Mouse (Mus musculus) stomach, embryonic 15.5 days (tissue): Measurements from ENCODE around the gene B020011L13Rik. TPM values are rescaled to one million over a fixed set of nuclear protein-coding genes. Genes with fewer than 3 reads are reported as not detected.
"Not testable (repeated sequence)": the region's sequence is repeated elsewhere in the genome, so short reads cannot be mapped to it uniquely, and the experiment has no call there.

Source experiments
- ATAC-seq: fragments of 200-750 bp; cut with Nextera tagmentation; 2 replicates; pipeline ENCODE4 v1.8.0; 2017; ENCODE audit warnings: low read depth, moderate number of reproducible peaks, moderate TSS enrichment; ENCODE audit not compliant: insufficient read depth, low FRiP score
- H3K27ac ChIP-seq: fragments of 300-500 bp; sonication (generic); 2 replicates; pipeline ENCODE4 v1.5.1; 2015; ENCODE audit warnings: mild to moderate bottlenecking, inconsistent platforms
- H3K27me3 ChIP-seq: fragments of 300-500 bp; sonication (generic); replicated peaks from 2 replicates; pipeline ENCODE4 v1.6.1; 2015; ENCODE audit warnings: inconsistent platforms
- H3K36me3 ChIP-seq: fragments of 300-500 bp; sonication (generic); 2 replicates; pipeline ENCODE4 v1.6.1; 2015; ENCODE audit warnings: inconsistent platforms
- H3K4me1 ChIP-seq: fragments of 300-500 bp; sonication (generic); 2 replicates; pipeline ENCODE4 v1.6.1; 2015; ENCODE audit warnings: inconsistent platforms
- H3K4me2 ChIP-seq: fragments of 300-500 bp; sonication (generic); 2 replicates; pipeline ENCODE4 v1.6.1; 2015; ENCODE audit warnings: mild to moderate bottlenecking, inconsistent platforms
- H3K4me3 ChIP-seq: fragments of 300-500 bp; sonication (generic); replicated peaks from 2 replicates; pipeline ENCODE4 v1.5.1; 2015; ENCODE audit warnings: inconsistent platforms
- H3K9ac ChIP-seq: fragments of 300-500 bp; sonication (generic); 2 replicates; pipeline ENCODE4 v1.6.1; 2015; ENCODE audit warnings: inconsistent platforms
- H3K9me3 ChIP-seq: fragments of 300-500 bp; sonication (generic); 2 replicates; pipeline ENCODE4 v1.6.1; 2016; ENCODE audit warnings: inconsistent platforms
- WGBS: fragments of 180-500 bp; shearing (Covaris S2); methylation state at CpG from one replicate; pipeline ENCODE4 v1.1.7; 2015; 5-methylcytosine and 5-hydroxymethylcytosine counted together
- polyA plus RNA-seq: library from polyadenylated mRNA; unstranded; fragments of >200 nt; fragmentation: Nextera tagmentation; extraction: Ambion mirVana; gene quantifications from 2 replicates; pipeline ENCODE4 v1.2.1, GENCODE M21; 2015

The B020011L13Rik gene
- polyA plus RNA-seq: not detected in 2 replicates

DNA sequence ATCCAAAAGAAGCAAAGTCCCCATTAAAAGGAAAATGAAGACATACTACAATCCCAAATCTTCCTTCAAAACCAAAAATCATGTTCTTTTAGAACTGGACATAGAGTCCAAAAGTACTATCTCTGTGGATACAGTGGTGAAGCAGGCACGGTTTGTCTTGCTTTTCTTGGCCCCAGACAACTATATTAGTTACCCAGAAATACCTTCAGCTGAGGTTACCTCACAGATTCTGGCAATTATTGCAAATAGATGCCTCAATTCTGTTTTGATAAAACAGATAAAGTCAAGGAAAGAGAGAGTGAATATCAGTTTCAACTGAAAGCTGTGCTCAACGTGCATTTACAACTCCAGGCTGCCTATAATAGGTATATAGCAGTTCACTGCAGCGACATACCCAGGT is at the start of gene B020011L13Rik:
B020011L13Rik (plus strand) TSS at position 301 of the 400 bp plus-strand sequence.
- H3K9ac ChIP-seq, ATAC-seq: not testable (repeated sequence)
- WGBS: 59% methylated on average over 3 of the region's 3 CpGs

DNA sequence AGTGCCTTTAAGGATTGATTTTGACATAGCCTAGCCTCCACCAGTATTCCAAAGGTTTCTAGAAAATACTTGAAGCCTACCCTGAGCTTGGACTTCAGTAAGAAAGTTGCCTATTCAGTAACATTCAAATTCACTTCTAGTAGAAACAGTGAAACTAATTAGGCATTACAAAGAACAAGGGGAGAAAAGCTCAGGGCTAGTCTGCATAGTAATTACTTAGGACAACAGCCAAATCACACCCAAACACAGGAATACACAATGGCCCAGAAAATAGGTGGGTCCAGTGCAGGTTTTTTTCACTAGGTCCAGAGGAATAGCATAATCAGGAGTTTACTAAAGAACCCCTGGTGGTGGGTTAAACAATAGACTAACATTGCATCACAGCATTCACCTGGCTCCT is 35.3 kb downstream of the B020011L13Rik start:
- H3K4me1 ChIP-seq, H3K4me3 ChIP-seq, ATAC-seq, H3K4me2 ChIP-seq, H3K27me3 ChIP-seq, H3K27ac ChIP-seq, H3K36me3 ChIP-seq, H3K9me3 ChIP-seq, H3K9ac ChIP-seq: not testable (repeated sequence)

More for the DNA sequence above, at the start of gene B020011L13Rik:
- not testable (repeated sequence) for H3K36me3 ChIP-seq, H3K4me1 ChIP-seq, H3K27ac ChIP-seq, H3K4me2 ChIP-seq, H3K27me3 ChIP-seq, H3K4me3 ChIP-seq, H3K9me3 ChIP-seq

DNA sequence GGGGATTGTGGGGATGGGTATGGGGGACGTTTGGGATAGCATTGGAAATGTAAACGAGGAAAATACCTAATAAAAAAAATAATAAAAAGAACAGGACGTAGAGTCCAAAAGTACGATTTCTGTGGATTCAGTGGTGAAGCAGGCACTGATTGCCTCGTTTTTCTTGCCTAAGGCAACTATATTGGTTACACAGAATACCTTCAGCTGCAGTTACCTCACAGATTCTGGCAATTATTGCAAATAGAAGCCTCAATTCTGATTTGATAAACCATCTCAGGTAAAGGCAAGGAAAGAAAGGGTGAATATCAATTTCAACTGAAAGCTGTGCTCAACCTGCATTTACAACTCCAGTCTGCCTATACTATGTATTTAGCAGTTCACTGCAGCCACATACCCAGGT is 48.8 kb downstream of the B020011L13Rik start, which contains the start of gene Gm28360:
Gm28360 (plus strand) TSS at position 301 of the 400 bp plus-strand sequence.
- H3K9me3 ChIP-seq: not testable (repeated sequence)

DNA sequence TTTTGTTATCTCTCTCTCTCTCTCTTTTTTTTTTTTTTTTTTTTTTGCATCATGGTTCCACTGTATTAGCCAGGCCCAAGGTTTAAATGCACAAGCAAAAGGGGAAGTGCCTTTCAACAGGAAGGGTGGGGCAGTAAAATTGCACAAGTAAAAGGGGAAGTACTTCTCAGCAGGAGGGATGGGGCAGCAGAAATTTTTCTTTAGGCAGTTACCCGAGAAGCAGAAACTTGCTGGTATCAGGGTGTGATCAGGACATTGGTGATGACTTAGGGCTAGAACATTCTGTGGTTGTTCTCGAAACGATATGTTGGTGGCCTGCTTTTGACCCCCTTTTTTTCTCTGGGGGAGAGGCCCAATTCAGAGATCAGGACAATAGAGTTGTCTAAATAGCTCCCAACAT is 70.8 kb downstream of the B020011L13Rik start:
- not testable (repeated sequence) for H3K27me3 ChIP-seq, H3K4me2 ChIP-seq, ATAC-seq, H3K36me3 ChIP-seq, H3K27ac ChIP-seq, H3K9ac ChIP-seq, H3K4me1 ChIP-seq, H3K4me3 ChIP-seq, H3K9me3 ChIP-seq
- 87% methylated on average over 3 of the region's 3 CpGs for WGBS

More for the DNA sequence above, 48.8 kb downstream of the B020011L13Rik start, which contains the start of gene Gm28360:
- WGBS: 70% methylated on average over 5 of the region's 5 CpGs
- H3K27ac ChIP-seq, H3K36me3 ChIP-seq, ATAC-seq, H3K4me2 ChIP-seq, H3K9ac ChIP-seq, H3K4me1 ChIP-seq, H3K27me3 ChIP-seq, H3K4me3 ChIP-seq: not testable (repeated sequence)

Other genes with a start within 250 kb of the B020011L13Rik start
- gene Gm28363, start 84.0 kb upstream of the B020011L13Rik start, polyA plus RNA-seq: not detected in 2 replicates
- gene Gm28360, start 48.9 kb downstream of the B020011L13Rik start, polyA plus RNA-seq: not detected in 2 replicates
- gene Gm28168, start 146.9 kb downstream of the B020011L13Rik start, polyA plus RNA-seq: not detected in 2 replicates
- gene Gm7145, start 184.8 kb downstream of the B020011L13Rik start, polyA plus RNA-seq: not detected in 2 replicates